Mouse (Mus musculus): ENCODE measurements around the gene Ino80b.
A peak's percentile ranks its signal among the peaks of the same experiment; 100 is the strongest.

Ino80b gene

DNA sequence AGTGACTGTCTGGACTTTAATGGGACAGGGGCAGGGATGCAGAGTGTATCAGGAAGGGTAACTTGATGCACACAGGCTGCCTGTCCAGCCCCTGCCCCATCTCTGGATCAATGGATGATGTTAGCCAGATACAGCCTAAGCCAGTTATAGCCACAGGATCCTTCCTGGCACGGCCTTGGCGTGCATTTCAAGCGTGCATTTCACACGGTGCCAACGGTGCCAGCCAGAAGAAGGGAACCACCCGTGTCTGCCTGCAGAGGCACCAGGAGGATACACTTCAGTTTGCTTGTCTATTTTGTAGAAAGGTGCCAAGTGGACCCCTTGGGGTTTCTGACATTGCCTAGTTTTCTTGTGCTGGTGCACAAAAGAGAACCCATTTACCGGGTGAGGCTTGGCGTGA, 14.8 kb upstream of the Ino80b start:
- DNase-seq (ENCODE audit: low read depth, low spot score), result no peak

DNA sequence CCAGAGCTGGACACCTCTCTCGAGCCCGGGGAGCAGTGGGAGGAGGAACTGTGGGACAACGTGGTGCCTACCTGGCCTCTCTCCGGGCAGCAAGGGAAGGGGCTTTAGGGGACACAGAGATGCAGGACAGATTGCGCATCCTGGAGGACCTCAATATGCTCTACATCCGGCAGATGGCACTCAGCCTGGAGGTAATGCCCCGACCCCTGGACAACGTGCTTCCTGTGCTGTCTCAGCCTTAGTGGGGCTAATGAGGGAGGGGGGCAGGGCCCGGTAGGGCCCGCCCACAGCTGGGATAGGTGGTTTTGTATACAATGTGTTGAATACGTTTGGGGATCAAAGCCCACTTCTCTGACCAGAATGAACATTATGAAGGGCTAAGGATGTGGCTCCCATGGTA, 12.8 kb upstream of the Ino80b start:
- no peak for DNase-seq (ENCODE audit: low read depth, low spot score)

DNA sequence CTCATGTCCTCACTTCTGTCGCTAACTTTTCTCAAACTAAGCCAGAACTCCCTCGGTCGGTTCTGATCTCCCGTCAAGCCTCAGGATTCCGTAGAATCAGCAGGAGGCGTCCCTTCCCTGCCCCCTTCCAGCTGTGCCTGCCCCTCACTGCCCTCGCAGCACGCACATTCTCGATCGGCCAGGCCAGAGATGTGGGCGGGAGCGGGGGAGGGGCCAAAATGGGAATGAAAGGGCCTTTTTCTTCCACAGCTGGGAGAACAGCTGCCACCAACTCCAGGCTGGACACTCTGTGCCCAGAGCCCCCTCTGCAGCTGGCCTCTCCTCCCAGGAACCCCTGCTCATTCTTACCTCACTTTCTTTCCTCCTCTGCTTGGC, 12.3 kb upstream of the Ino80b start:
- DNase-seq (ENCODE audit: low read depth, low spot score), result no peak

GRCm38 (mm10) chr6:83136881-83137575, 11.8 kb upstream of the Ino80b start:
- no peak for DNase-seq (ENCODE audit: low read depth, low spot score)

- no peak for DNase-seq (ENCODE audit: low read depth, low spot score)
Observed at GRCm38 (mm10) chr6:83136291-83136880, 11.2 kb upstream of the Ino80b start.

DNA sequence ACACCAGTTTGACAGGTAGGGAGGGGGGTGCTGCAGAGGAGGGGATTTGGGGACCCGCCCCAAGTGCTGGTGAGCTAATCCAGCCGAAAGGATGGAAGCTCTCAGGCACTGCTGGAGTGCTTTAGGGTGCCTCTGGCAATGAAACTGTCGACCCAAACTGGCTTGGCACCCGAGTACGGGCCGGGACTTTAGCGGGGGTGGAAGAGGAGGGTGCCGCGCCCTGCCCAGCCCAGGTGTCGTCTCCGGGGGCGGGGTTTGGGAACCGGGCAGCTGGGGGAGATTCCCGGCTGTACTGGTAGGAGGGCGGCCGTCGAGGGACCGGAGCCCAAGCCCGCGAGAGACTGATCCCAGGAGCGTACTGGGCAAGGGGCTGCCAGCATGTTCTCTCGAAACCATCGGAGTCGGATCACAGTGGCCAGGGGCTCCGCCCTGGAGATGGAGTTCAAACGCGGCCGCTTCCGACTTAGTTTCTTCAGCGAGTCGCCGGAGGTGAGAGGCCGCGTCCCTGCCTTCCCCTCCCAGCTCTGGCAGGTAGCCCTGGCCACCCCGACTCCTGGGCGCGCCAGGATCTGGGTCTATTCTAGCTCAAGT, 10.4 kb upstream of the Ino80b start:
- no peak for DNase-seq (ENCODE audit: low read depth, low spot score)

GRCm38 (mm10) chr6:83134951-83135513, 9.8 kb upstream of the Ino80b start, which contains the start of gene Rtkn:
Rtkn (plus strand) TSS chr6:83135463.
- DNase-seq (ENCODE audit: low read depth, low spot score), result no peak

GRCm38 (mm10) chr6:83134226-83134625, 9.0 kb upstream of the Ino80b start:
- no peak for DNase-seq (ENCODE audit: low read depth, low spot score)

GRCm38 (mm10) chr6:83132176-83132919, 7.1 kb upstream of the Ino80b start:
- DNase-seq (ENCODE audit: low read depth, low spot score), result no peak

- DNase-seq (ENCODE audit: low read depth, low spot score), result no peak
Observed at GRCm38 (mm10) chr6:83131469-83132034, 6.3 kb upstream of the Ino80b start.

- no peak for DNase-seq (ENCODE audit: low read depth, low spot score)
Observed at GRCm38 (mm10) chr6:83127419-83127818, 2.2 kb upstream of the Ino80b start.

GRCm38 (mm10) chr6:83124851-83125312, 349 bp downstream of the Ino80b start:
- DNase-seq (ENCODE audit: low read depth, low spot score), result peak; percentile 87

- DNase-seq (ENCODE audit: low read depth, low spot score), result no peak
Observed at GRCm38 (mm10) chr6:83122961-83123360, 2.3 kb downstream of the Ino80b start.

- DNase-seq (ENCODE audit: low read depth, low spot score), result no peak
Observed at GRCm38 (mm10) chr6:83121863-83122710, 3.1 kb downstream of the Ino80b start.

DNA sequence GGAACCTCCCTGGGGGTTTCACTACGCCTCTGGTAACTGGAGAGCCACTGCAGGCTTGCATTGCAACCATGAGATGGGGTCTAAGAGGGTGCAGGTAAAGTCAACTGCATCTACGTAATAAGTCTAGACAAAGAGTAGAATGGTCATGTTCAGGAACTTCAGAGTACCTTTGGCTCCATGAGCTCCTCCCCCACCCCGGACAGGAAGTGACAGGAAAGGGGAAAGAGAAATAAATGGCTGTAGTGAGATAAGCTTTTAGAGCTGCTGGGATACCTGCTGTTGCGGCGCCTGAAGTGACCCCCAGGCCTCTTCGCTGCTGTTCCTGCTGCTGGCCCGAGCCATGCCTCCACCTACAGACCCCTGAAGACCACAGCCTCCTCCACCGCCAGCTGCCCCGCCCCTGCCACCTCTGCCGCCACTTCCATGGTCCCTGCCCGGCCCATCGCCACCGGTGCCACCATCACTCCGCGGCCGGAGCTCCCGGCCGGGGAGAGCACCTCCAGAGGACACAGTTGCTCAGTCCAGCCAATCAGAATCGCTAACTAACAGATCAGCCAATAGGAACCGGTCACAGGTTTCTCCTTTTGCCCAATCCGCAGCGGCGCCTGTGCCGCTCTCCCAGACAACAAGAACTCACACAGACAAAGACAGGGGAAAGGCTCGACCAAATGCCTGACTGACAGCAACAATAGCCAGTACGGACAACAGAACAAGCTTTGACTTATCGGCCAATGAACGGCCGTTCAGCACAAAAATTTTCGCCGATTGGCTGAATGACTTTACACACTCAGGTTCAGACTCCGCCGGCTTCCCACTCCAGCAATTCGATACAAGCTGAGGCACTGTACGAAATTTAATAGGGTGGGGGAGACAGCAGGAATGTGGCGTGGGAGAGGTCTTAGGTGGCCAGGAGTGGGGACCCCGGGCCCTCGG, 4.0 kb downstream of the Ino80b start, which contains the start of gene Wbp1:
Gene Wbp1, minus strand, starts transcription at position 630 of the 933 bp plus-strand sequence.
- peak; percentile 96 for DNase-seq (ENCODE audit: low read depth, low spot score)

GRCm38 (mm10) chr6:83119734-83120051, 5.5 kb downstream of the Ino80b start:
- no peak for DNase-seq (ENCODE audit: low read depth, low spot score)

DNA sequence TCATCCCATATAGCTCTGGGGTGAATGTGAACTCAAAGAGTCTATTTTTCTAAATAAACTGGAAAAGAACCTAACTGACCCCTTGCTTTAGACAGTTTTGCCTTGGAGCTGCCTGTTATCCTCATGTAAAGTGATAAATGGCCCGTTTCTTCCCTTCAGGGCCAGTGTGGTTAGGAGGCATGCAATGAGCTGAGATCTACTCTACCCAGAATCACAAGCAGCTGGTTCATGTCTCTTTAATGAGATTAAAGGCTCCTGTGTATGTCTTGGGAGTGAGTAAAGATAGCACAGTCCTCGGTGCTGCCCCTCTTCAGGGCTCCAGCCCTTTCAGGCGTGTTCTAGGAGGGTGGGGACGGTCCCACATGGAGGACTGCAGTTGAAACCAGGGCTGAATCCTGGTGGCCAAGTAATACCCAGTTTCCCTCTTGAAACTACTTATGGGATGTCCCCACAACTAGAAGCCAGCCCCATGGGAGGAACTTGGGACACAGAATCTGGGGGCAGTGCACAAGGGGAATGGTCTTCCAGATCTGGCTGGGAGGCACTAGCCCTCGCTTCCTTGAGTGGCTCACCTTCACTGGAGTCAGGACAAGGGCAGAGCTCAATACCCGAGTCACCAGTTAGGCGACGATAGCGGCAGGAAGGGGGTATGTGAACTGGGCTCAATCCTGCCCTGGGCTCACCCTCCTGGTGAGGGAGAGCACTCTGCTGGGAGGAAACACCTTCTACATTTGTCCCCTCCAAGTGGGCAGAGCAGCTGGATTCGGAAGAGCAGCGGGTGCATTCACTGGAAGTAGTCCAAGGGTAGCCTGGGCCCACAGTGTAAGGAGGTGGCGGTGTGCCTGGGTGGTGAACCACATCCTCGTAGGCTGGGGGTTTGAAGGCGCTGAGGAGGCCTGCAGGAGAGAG, 6.2 kb downstream of the Ino80b start:
- no peak for DNase-seq (ENCODE audit: low read depth, low spot score)

- DNase-seq (ENCODE audit: low read depth, low spot score), result no peak
Observed at GRCm38 (mm10) chr6:83118369-83118768, 6.9 kb downstream of the Ino80b start.

- DNase-seq (ENCODE audit: low read depth, low spot score), result no peak
Observed at GRCm38 (mm10) chr6:83117616-83118015, 7.6 kb downstream of the Ino80b start.

All from WW6 (cell line).